Mouse (Mus musculus): ENCODE results near the gene Tcf7l1. TPM values are rescaled to one million over a fixed set of nuclear protein-coding genes. Genes with fewer than 3 reads are reported as not detected.

Tcf7l1 gene
- polyA plus RNA-seq, 1 experiment from 2014 or later = 42.4 TPM

DNA sequence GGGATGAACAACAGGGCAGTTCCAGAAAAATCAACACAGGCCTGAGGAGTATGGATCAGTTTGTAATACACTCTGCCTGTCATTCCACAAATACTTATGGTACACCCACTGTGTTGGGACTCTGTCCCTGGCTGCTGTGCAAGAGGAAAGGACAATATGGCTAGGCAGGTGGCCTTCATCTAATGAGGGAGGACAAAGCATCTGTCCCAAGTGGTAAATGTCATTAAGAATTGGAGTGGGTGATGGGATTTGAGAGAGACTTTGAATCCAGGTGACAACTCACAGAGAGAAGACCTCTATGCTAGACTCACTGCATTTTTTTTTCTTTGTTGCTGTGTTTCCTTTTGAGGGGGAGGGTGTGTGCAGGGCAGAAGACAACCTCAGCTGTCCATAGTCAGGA, 115.3 kb downstream of the Tcf7l1 start:
- Histone ChIP-seq H3K4me1 (ENCODE audit: control insufficient read depth, insufficient read depth, low read length) (peaks cover 29% of the 10 kb centered on the region), H3K4me2 (ENCODE audit: low read depth, severe bottlenecking) (no peak overlapping the region), H3K9ac (ENCODE audit: low read length) (no peak overlapping the region), H3K27me3 (ENCODE audit: control insufficient read depth, insufficient read depth, low read length) (no peaks in the 10 kb centered on the region), H3K9me3 (ENCODE audit: control insufficient read depth, low read length) (no peaks in the 10 kb centered on the region), H3K36me3 (ENCODE audit: control insufficient read depth, insufficient read depth, low read length) (no peaks in the 10 kb centered on the region), H3K4me3 (ENCODE audit: low read depth, low read length) (no peak overlapping the region), H3K27ac (replicated peaks; ENCODE audit: low read depth, low read length) (no peak overlapping the region)
- ATAC-seq (ENCODE audit: insufficient number of reproducible peaks, low FRiP score, low TSS enrichment, low read depth) (no peak), DNase-seq (ENCODE audit: low spot score) (no peak)

DNA sequence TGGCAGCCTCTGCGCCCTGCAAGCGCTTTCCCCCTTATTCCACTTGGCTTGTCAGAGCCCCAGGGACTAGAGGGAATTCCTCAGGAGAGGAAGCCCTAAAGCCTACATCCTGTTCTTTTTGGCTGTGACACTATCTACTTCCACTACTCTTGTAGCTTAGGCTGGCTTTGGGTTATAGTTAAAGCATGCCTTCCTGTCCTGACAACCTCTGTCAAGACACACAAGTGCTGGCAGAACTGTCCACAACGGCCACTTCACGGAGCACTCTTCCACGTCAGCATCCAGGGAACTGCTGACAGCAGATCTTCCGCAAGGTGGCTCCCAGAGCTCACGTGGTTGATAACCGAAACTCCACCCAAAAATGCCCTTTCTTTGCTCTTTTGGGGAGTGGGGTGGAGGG, 117.9 kb downstream of the Tcf7l1 start:
- Histone ChIP-seq H3K27ac (replicated peaks; ENCODE audit: low read depth, low read length) (no peak overlapping the region), H3K9me3 (ENCODE audit: control insufficient read depth, low read length) (no peaks in the 10 kb centered on the region), H3K4me3 (ENCODE audit: low read depth, low read length) (no peak overlapping the region), H3K9ac (ENCODE audit: low read length) (no peak overlapping the region), H3K36me3 (ENCODE audit: control insufficient read depth, insufficient read depth, low read length) (no peaks in the 10 kb centered on the region), H3K27me3 (ENCODE audit: control insufficient read depth, insufficient read depth, low read length) (no peaks in the 10 kb centered on the region), H3K4me2 (ENCODE audit: low read depth, severe bottlenecking) (no peak overlapping the region), H3K4me1 (ENCODE audit: control insufficient read depth, insufficient read depth, low read length) (peaks cover 13% of the 10 kb centered on the region)
- ATAC-seq (ENCODE audit: insufficient number of reproducible peaks, low FRiP score, low TSS enrichment, low read depth) = no peak
- WGBS = 80% methylated on average over 8 of the region's 8 CpGs
- DNase-seq (ENCODE audit: low spot score) = no peak

DNA sequence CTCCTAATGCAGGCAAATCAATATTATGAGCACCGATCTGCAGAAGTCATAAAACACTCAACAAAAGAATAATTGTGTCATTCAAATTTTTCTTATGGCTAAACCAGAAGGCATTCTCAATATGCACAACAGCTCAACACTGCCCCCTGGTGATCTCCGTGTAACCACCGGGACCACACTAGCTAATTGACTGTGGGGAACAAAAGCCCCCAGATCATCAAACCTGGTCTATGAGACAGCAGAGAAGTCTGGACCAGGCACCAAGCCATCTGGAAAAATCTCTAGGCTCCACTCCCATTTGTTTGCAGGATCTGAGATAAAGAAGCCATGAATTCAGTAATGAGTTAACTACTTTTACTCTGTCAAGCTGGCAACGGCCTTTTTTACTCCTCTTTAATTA, 122.0 kb downstream of the Tcf7l1 start:
- H3K9ac ChIP-seq (ENCODE audit: low read length) = no peak overlapping the region
- whole genome bisulfite sequencing = 73% methylated on average over 4 of the region's 4 CpGs
- ATAC-seq (ENCODE audit: insufficient number of reproducible peaks, low FRiP score, low TSS enrichment, low read depth) = peak; percentile 53; the same call in 1 of the 2 replicates
- H3K4me2 ChIP-seq (ENCODE audit: low read depth, severe bottlenecking) = no peak overlapping the region
- H3K27ac ChIP-seq (replicated peaks; ENCODE audit: low read depth, low read length) = no peak overlapping the region
- H3K36me3 ChIP-seq (ENCODE audit: control insufficient read depth, insufficient read depth, low read length) = no peaks in the 10 kb centered on the region
- H3K4me1 ChIP-seq (ENCODE audit: control insufficient read depth, insufficient read depth, low read length) = peaks cover 16% of the 10 kb centered on the region
- no peaks in the 10 kb centered on the region for H3K9me3 ChIP-seq (ENCODE audit: control insufficient read depth, low read length)
- peak; percentile 78 for DNase-seq (ENCODE audit: low spot score)
- no peaks in the 10 kb centered on the region for H3K27me3 ChIP-seq (ENCODE audit: control insufficient read depth, insufficient read depth, low read length)
- H3K4me3 ChIP-seq (ENCODE audit: low read depth, low read length) = no peak overlapping the region

DNA sequence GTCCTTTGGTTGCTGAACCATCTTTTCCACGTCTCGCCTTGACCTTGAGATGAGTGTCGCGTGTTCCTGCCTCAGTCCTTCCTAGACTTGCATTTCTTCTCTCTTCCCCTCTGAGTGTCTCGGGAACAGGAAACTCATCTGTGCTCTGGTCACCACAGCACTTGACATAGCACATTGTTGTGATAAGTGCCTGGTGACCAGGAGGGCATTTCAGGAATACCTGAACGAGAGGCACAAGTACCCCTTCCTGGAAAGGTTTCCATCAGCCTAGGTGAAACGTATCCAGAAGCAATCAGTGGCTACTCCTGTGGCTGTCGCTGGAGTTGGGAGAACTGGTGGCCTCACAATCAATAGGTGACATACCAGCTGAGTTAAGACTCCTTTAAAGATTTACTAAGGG, 124.8 kb downstream of the Tcf7l1 start:
- H3K4me1 ChIP-seq (ENCODE audit: control insufficient read depth, insufficient read depth, low read length) = peaks cover 19% of the 10 kb centered on the region
- no peak overlapping the region for H3K9ac ChIP-seq (ENCODE audit: low read length)
- ATAC-seq (ENCODE audit: insufficient number of reproducible peaks, low FRiP score, low TSS enrichment, low read depth) = no peak
- no peak for DNase-seq (ENCODE audit: low spot score)
- no peaks in the 10 kb centered on the region for H3K27me3 ChIP-seq (ENCODE audit: control insufficient read depth, insufficient read depth, low read length)
- 0 out of 2 replicates have a peak overlapping the region, but pooled peaks have one; percentile 6 for H3K27ac ChIP-seq (replicated peaks; ENCODE audit: low read depth, low read length)
- no peak overlapping the region for H3K4me2 ChIP-seq (ENCODE audit: low read depth, severe bottlenecking)
- no peak overlapping the region for H3K4me3 ChIP-seq (ENCODE audit: low read depth, low read length)
- H3K9me3 ChIP-seq (ENCODE audit: control insufficient read depth, low read length) = no peaks in the 10 kb centered on the region
- 75% methylated on average over 8 of the region's 8 CpGs for WGBS
- no peaks in the 10 kb centered on the region for H3K36me3 ChIP-seq (ENCODE audit: control insufficient read depth, insufficient read depth, low read length)

DNA sequence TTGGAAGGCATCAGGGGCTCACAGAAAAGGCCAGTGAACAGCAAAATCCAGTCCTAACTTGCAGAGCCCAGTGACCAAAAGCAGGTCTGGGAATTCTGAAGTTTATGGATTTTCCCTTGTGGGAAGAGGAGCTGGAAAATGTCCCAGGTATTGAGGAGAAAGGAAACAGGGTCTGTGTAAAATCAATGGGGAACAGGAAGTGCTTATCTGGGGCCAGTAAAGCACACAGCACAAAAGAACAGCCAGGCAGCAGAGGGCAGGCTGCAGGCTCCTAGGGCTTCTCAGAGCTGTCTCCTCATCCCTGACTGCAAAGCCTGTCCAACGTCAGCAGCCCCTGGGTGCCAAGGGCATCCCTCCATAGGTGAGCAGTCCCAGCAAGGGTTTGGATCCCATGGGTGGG, 126.1 kb downstream of the Tcf7l1 start:
- ATAC-seq (ENCODE audit: insufficient number of reproducible peaks, low FRiP score, low TSS enrichment, low read depth) (no peak), DNase-seq (ENCODE audit: low spot score) (no peak)
- WGBS = 6% methylated on average over 1 of the region's 1 CpGs
- Histone ChIP-seq H3K4me3 (ENCODE audit: low read depth, low read length) (no peak overlapping the region), H3K4me1 (ENCODE audit: control insufficient read depth, insufficient read depth, low read length) (peaks cover 15% of the 10 kb centered on the region), H3K9me3 (ENCODE audit: control insufficient read depth, low read length) (no peaks in the 10 kb centered on the region), H3K4me2 (ENCODE audit: low read depth, severe bottlenecking) (no peak overlapping the region), H3K36me3 (ENCODE audit: control insufficient read depth, insufficient read depth, low read length) (no peaks in the 10 kb centered on the region), H3K27ac (replicated peaks; ENCODE audit: low read depth, low read length) (peak overlapping the region; percentile 68), H3K27me3 (ENCODE audit: control insufficient read depth, insufficient read depth, low read length) (no peaks in the 10 kb centered on the region), H3K9ac (ENCODE audit: low read length) (peak overlapping the region; percentile 4; the same call in 1 of the 2 replicates)

- Histone ChIP-seq H3K27me3 (ENCODE audit: control insufficient read depth, insufficient read depth, low read length) (no peaks in the 10 kb centered on the region), H3K4me2 (ENCODE audit: low read depth, severe bottlenecking) (no peak overlapping the region), H3K27ac (replicated peaks; ENCODE audit: low read depth, low read length) (no peak overlapping the region), H3K36me3 (ENCODE audit: control insufficient read depth, insufficient read depth, low read length) (no peaks in the 10 kb centered on the region), H3K4me1 (ENCODE audit: control insufficient read depth, insufficient read depth, low read length) (peaks cover 31% of the 10 kb centered on the region), H3K9me3 (ENCODE audit: control insufficient read depth, low read length) (no peaks in the 10 kb centered on the region), H3K9ac (ENCODE audit: low read length) (no peak overlapping the region), H3K4me3 (ENCODE audit: low read depth, low read length) (no peak overlapping the region)
- 92% methylated on average over 6 of the region's 6 CpGs for WGBS
- no peak for DNase-seq (ENCODE audit: low spot score)
- ATAC-seq (ENCODE audit: insufficient number of reproducible peaks, low FRiP score, low TSS enrichment, low read depth) = no peak
Observed at GRCm38 (mm10) chr6:72660391-72660720, 128.7 kb downstream of the Tcf7l1 start.

DNA sequence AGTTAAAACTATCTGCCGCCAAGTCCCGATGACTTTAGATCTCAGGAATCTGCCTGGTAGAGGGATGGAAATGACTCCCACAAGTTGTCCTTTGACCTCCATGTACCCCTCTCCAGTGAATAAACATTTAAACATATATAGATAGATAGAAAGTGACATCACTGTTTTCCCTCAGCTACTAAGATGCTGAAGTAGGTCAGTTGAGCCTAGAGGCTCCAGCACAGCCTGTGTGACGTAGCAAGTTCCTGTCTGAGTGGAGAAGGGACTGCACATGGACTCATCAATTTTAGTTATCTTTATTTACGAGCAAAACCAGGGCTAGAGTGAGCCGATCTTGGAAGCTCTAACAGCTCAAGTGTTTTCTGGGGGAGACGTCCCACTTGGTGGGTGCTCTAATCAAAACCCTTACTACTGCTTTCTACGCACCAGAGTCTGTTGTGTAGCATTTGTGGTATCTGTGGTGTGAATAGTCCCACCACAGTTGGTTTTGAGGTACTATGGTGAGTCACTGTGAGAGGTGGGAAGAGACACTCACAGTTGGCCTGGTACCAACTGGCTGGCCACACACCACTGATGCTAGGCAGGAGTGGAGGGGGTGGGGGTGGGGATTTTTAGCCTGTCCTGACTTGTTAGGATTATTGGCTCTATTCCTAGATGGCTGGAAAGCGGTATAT, 129.2 kb downstream of the Tcf7l1 start:
- Histone ChIP-seq H3K4me2 (ENCODE audit: low read depth, severe bottlenecking) (no peak overlapping the region), H3K4me1 (ENCODE audit: control insufficient read depth, insufficient read depth, low read length) (peaks cover 34% of the 10 kb centered on the region), H3K27me3 (ENCODE audit: control insufficient read depth, insufficient read depth, low read length) (no peaks in the 10 kb centered on the region), H3K27ac (replicated peaks; ENCODE audit: low read depth, low read length) (no peak overlapping the region), H3K9ac (ENCODE audit: low read length) (no peak overlapping the region), H3K4me3 (ENCODE audit: low read depth, low read length) (no peak overlapping the region), H3K9me3 (ENCODE audit: control insufficient read depth, low read length) (no peaks in the 10 kb centered on the region), H3K36me3 (ENCODE audit: control insufficient read depth, insufficient read depth, low read length) (no peaks in the 10 kb centered on the region)
- no peak for DNase-seq (ENCODE audit: low spot score)
- no peak for ATAC-seq (ENCODE audit: insufficient number of reproducible peaks, low FRiP score, low TSS enrichment, low read depth)
- WGBS = 79% methylated on average over 8 of the region's 8 CpGs

- Histone ChIP-seq H3K27ac (replicated peaks; ENCODE audit: low read depth, low read length) (no peak overlapping the region), H3K4me1 (ENCODE audit: control insufficient read depth, insufficient read depth, low read length) (peaks cover 44% of the 10 kb centered on the region), H3K27me3 (ENCODE audit: control insufficient read depth, insufficient read depth, low read length) (no peaks in the 10 kb centered on the region), H3K4me2 (ENCODE audit: low read depth, severe bottlenecking) (no peak overlapping the region), H3K4me3 (ENCODE audit: low read depth, low read length) (no peak overlapping the region), H3K36me3 (ENCODE audit: control insufficient read depth, insufficient read depth, low read length) (no peaks in the 10 kb centered on the region), H3K9me3 (ENCODE audit: control insufficient read depth, low read length) (no peaks in the 10 kb centered on the region), H3K9ac (ENCODE audit: low read length) (no peak overlapping the region)
- ATAC-seq (ENCODE audit: insufficient number of reproducible peaks, low FRiP score, low TSS enrichment, low read depth) (no peak), DNase-seq (ENCODE audit: low spot score) (no peak)
- 60% methylated on average over 3 of the region's 3 CpGs for WGBS
Observed at GRCm38 (mm10) chr6:72658006-72658405, 131.0 kb downstream of the Tcf7l1 start.

GRCm38 (mm10) chr6:72656053-72656442, 133.0 kb downstream of the Tcf7l1 start:
- H3K27ac ChIP-seq (replicated peaks; ENCODE audit: low read depth, low read length) = peak overlapping the region; percentile 85
- H3K4me1 ChIP-seq (ENCODE audit: control insufficient read depth, insufficient read depth, low read length) = peaks cover 40% of the 10 kb centered on the region
- H3K4me2 ChIP-seq (ENCODE audit: low read depth, severe bottlenecking) = peak overlapping the region; percentile 46
- DNase-seq (ENCODE audit: low spot score) (no peak), ATAC-seq (ENCODE audit: insufficient number of reproducible peaks, low FRiP score, low TSS enrichment, low read depth) (peak; percentile 15; the same call in 1 of the 2 replicates)
- H3K4me3 ChIP-seq (ENCODE audit: low read depth, low read length) = no peak overlapping the region
- H3K9me3 ChIP-seq (ENCODE audit: control insufficient read depth, low read length) = no peaks in the 10 kb centered on the region
- peak overlapping the region; percentile 38; the same call in 1 of the 2 replicates for H3K9ac ChIP-seq (ENCODE audit: low read length)
- WGBS = 50% methylated on average over 7 of the region's 7 CpGs
- no peaks in the 10 kb centered on the region for H3K27me3 ChIP-seq (ENCODE audit: control insufficient read depth, insufficient read depth, low read length)
- no peaks in the 10 kb centered on the region for H3K36me3 ChIP-seq (ENCODE audit: control insufficient read depth, insufficient read depth, low read length)
